Mouse (Mus musculus) C2C12 (cell line): Measurements from ENCODE around the gene Upp2. TPM values are rescaled to one million over a fixed set of nuclear protein-coding genes. Genes with fewer than 3 reads are reported as not detected.

ENCODE experiments used
- H3K27me3 ChIP-seq: one replicate; pipeline ENCODE4 v1.6.1; 2011; ENCODE audit not compliant: control insufficient read depth, insufficient read depth, insufficient read length
- H3K36me3 ChIP-seq: one replicate; pipeline ENCODE4 v1.6.1; 2011; ENCODE audit not compliant: control insufficient read depth, insufficient read depth
- H3K4me3 ChIP-seq: one replicate; pipeline ENCODE4 v1.5.1; 2011; ENCODE audit warnings: mild to moderate bottlenecking, control low read depth; ENCODE audit not compliant: poor library complexity, insufficient read depth, severe bottlenecking
- H3K79me2 ChIP-seq: one replicate; pipeline ENCODE4 v1.6.1; 2011; ENCODE audit not compliant: control insufficient read depth, insufficient read depth
- H3K79me3 ChIP-seq: one replicate; pipeline ENCODE4 v1.6.1; 2011; ENCODE audit warnings: low read depth, control low read depth
- H3ac ChIP-seq: one replicate; pipeline ENCODE3; 2011; ENCODE audit warnings: low read depth; ENCODE audit not compliant: control insufficient read depth, insufficient read length
- CEBPB ChIP-seq: IDR thresholded peaks from one replicate; pipeline ENCODE4 v1.6.1; 2011; ENCODE audit warnings: low read depth, mild to moderate bottlenecking, control low read depth, moderate library complexity
- CTCF ChIP-seq: IDR thresholded peaks from one replicate; pipeline ENCODE4 v1.5.1; 2011; ENCODE audit not compliant: control insufficient read depth, insufficient read depth, insufficient read length
- FOSL1 ChIP-seq: IDR thresholded peaks from one replicate; pipeline ENCODE4 v1.8.0; 2011; ENCODE audit warnings: mild to moderate bottlenecking, low read length; ENCODE audit not compliant: poor library complexity, insufficient read depth, severe bottlenecking
- MAX ChIP-seq: IDR thresholded peaks from one replicate; pipeline ENCODE4 v1.6.1; 2011; ENCODE audit warnings: mild to moderate bottlenecking, control low read depth
- MYOD1 ChIP-seq: IDR thresholded peaks from one replicate; pipeline ENCODE4 v1.6.1; 2011; ENCODE audit warnings: low read depth; ENCODE audit not compliant: control insufficient read depth, insufficient read length
- MYOG ChIP-seq: IDR thresholded peaks from one replicate; pipeline ENCODE4 v1.6.1; 2011; ENCODE audit not compliant: control insufficient read depth, insufficient read length; ENCODE audit errors: extremely low read depth
- USF1 ChIP-seq: IDR thresholded peaks from one replicate; pipeline ENCODE4 v1.6.1; 2011; ENCODE audit warnings: low read depth, mild to moderate bottlenecking, control low read depth, moderate library complexity
- polyA plus RNA-seq: library from polyadenylated mRNA; unstranded; fragments of >200 nt; fragmentation: generic; extraction: Trizol; gene quantifications from one replicate; pipeline ENCODE4 v1.2.1, GENCODE M21; 2012; ENCODE audit warnings: missing spikeins

Upp2 gene
- polyA plus RNA-seq, 1 experiment: 7.3 TPM

DNA sequence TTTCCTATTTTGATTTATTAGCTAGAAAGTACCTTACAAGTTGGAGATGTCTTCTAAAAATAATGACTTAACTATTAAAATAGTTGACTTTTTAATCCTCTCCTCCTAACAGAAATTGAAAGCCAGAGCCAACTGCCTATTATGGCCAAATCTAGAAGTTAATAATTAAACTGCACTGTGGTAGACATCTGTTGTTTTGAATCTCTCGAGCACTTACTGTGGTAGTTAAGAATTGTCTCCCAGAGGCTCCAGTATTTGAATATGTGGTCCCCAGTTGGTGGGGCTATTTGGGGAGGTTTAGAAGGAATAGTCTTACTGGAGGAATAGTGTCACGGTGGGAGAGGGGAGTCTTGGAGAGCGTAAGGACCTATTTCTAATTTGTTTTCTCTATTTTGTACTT is 273.9 kb downstream of the Upp2 start:
- Histone ChIP-seq H3ac (no peak overlapping the region), H3K36me3 (no peaks in the 10 kb centered on the region), H3K27me3 (peaks cover 3% of the 10 kb centered on the region), H3K79me2 (no peaks in the 10 kb centered on the region), H3K4me3 (no peak overlapping the region), H3K79me3 (no peaks in the 10 kb centered on the region)
- TF ChIP-seq MYOG (no peak), MYOD1 (no peak), FOSL1 (no peak), CTCF (no peak), USF1 (no peak), CEBPB (no peak), MAX (no peak)

DNA sequence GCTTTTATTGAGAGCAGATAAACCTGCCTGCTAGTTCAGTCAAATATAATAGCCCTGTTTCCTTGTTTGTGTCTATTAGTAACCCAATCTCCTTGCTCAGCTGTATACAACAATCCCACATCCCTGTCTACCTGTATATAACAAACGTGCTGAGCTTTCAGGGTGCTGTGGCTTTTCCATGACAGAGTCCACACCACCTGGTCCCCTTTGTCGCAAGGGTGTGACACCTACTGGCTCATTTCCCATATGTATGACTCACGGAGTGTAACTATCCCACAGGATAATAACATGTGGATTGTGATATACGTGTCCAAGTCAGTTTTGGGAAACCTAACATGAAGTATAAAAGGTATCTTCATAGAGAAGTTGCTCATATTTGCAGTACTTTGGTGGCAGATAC is 275.3 kb downstream of the Upp2 start:
- Histone ChIP-seq H3ac (no peak overlapping the region), H3K79me2 (no peaks in the 10 kb centered on the region), H3K4me3 (no peak overlapping the region), H3K79me3 (no peaks in the 10 kb centered on the region), H3K27me3 (peaks cover 3% of the 10 kb centered on the region), H3K36me3 (no peaks in the 10 kb centered on the region)
- TF ChIP-seq MYOD1 (peak; percentile 37), USF1 (no peak), CEBPB (no peak), MAX (no peak)

Other genes starting within 250 kb of the Upp2 start
- gene Acvr1c, start 209.4 kb upstream of the Upp2 start, polyA plus RNA-seq: 0.04 TPM
- 0.06 TPM for gene Gm17409, start 97.2 kb upstream of the Upp2 start, polyA plus RNA-seq
- 37.2 TPM for gene Acvr1, start 141 bp upstream of the Upp2 start, polyA plus RNA-seq